Mouse (Mus musculus) heart, postnatal 14 days (tissue): ENCODE measurements around the gene Myoz1. TPM values are rescaled to one million over a fixed set of nuclear protein-coding genes. Genes with fewer than 3 reads are reported as not detected.
A peak's percentile ranks its signal among the peaks of the same experiment; 100 is the strongest.

Experiments used
- DNase-seq, 2 experiments: peaks; one replicate each; pipeline ENCODE4 v3.0.0; 2021 to 2022
- intact Hi-C: fragments of 180-260 bp; cut with DNase I; formaldehyde crosslinking; loops from one replicate; pipeline ENCODE4 v1.15.1; 2025
- total RNA-seq, 2 experiments: library from RNA; stranded (reverse); gene quantifications; 2 replicates each; pipeline ENCODE4 v1.2.3; 2021

Gene Myoz1
- total RNA-seq, 2 experiments from 2014 or later, result 0.88 to 1.7 TPM

- DNase-seq, result peak in 1 of 2 experiments; percentile 56
- intact Hi-C loops, result no loop called here
Observed at GRCm38 (mm10) chr14:20673735-20674063, 17.4 kb upstream of the Myoz1 start.

GRCm38 (mm10) chr14:20672990-20673389 lies 16.6 kb upstream of the Myoz1 start:
- DNase-seq, result peak in 1 of 2 experiments; percentile 60
- intact Hi-C loops, result no loop called here

- DNase-seq, result peak; percentile 55 to 70
- intact Hi-C loops, result no loop called here
Observed at GRCm38 (mm10) chr14:20668154-20668810, 11.9 kb upstream of the Myoz1 start, which contains the start of gene Synpo2l. TSS of gene Synpo2l (minus strand) at chr14:20668354.

GRCm38 (mm10) chr14:20667469-20667868 lies 11.1 kb upstream of the Myoz1 start:
- no peak for DNase-seq
- intact Hi-C loops, result no loop called here

DNA sequence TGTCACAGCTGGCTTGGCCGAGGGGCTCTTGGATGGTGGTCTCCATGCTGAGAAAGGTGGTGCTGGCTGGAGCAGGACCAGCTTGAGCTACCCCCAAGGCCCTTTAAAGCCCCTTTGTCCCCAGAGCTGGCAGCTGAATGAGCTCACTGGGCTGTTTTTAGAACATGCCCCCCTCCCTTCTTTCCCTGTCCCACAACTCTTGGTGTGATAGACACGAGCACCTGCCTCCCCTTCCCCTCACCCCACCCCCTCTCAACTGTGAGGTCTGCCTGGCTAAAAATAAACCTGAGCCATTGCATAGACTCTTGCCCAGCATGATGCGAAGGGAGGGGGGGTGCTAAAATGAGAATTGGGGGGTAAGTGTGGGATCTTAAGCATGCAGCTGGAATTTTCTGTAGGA lies 8.1 kb upstream of the Myoz1 start:
- intact Hi-C loops, result no loop called here
- DNase-seq, result peak in 1 of 2 experiments; percentile 45

- intact Hi-C loops, result no loop called here
Observed at GRCm38 (mm10) chr14:20663601-20664000, 7.3 kb upstream of the Myoz1 start.

DNA sequence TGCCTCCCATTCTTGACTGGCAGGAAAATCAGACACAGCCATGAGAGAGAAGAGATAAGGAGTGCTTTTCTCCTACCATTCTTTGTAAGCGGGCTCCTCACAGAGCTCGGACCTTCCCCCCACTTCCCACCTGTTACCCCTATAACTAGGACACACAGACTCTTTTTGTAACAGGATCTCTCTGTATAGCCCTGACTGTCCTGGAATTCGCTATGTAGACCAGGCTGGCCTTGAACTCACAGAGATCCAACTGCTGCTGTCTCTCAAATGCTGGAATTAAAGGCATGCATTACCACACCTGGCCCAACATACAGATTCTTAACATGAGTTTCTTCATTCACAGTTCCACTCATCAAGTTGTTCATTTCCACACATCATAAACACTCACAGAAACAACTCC lies 6.4 kb upstream of the Myoz1 start:
- DNase-seq, result no peak
- intact Hi-C loops, result no loop called here

More at GRCm38 (mm10) chr14:20663601-20664000, 7.3 kb upstream of the Myoz1 start:
- DNase-seq, result no peak

DNA sequence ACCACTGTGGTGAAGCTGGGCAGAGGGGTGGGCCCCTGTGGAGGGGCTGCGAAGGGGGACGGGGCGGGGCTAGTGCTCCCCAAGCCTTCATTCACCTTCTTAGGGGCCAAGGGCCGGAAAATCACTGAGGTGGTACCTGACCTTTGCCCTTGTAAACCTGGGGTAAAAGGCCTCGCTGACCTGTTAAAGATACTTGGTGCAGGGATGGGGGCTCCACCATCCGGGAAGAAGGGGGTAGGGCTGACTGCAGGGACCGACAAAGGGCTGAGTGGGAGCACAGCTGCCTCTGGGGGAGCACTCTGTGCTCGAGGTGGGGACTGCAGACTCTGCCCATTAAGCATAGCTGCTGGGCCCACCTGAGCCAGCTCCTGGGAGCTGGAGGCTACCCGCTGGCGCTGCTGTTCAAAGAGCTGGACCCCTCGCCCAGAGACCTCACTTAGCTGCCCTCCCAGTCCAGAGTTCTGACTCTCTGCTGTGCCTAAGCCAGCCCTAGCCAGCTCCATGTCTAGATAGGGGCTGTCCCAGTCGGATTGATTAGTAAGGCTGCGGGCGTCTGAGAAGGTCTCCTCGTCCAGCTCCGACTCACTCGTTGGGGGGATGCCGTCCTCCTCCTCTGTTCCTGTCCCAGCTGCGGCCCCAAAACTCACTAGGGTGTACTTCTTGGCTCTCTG lies 5.5 kb upstream of the Myoz1 start:
- DNase-seq, result peak in 1 of 2 experiments; percentile 42
- intact Hi-C loops, result loop anchor here (1.0 to 2.0 kb wide), 2 partner anchors 21 to 85 kb away; partner anchors contain the start of gene Usp54

- intact Hi-C loops, result loop anchor here (1.0 to 2.0 kb wide), 2 partner anchors 20 to 85 kb away; partner anchors contain the start of gene Usp54
- DNase-seq, result peak; percentile 90 to 96
Observed at GRCm38 (mm10) chr14:20660827-20661660, 4.7 kb upstream of the Myoz1 start.

- intact Hi-C loops, result loop anchor here (2.0 kb wide), 1 partner anchor 19 kb away; the partner anchor contains the start of gene Usp54
- no peak for DNase-seq
Observed at GRCm38 (mm10) chr14:20659687-20660086, 3.3 kb upstream of the Myoz1 start.

DNA sequence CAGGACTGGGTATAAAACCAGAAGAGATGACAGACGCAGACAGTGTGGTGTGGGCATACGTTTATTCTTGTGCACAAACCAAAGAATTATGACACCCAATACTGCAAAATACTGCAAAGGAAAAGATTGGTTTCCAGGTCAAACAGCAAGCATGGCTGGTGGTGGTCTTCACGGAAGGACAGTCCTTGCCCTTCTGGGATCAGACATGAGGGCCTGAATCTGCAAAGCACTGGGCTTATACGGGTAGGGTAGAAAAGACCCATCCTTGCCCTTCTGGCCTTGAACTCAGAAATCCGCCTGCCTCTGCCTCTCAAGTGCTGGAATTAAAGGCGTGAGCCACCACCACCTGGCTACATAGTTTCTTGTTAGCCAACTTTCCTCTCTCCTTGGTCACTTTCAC lies 2.6 kb upstream of the Myoz1 start:
- intact Hi-C loops, result no loop called here
- DNase-seq, result no peak

DNA sequence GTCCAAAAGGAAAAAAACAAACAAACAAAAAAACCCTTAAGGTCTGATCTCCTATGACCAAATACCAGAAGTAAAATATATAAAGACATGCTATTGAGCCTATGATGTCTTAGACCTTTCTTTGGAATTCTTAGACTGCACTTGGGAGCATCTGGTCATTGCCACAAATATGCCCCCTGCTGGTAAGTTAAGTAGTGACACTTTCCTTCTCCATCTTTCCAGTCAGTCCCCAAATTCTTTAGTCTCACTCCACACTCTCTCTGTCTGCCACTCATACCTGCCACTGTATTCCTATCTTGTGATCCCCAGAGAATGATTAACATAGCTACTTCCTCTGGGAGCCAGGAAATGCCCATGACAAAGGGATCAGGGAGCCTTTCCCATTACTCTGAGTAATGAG lies 2.0 kb upstream of the Myoz1 start:
- DNase-seq, result peak in 1 of 2 experiments; percentile 68
- intact Hi-C loops, result no loop called here

DNA sequence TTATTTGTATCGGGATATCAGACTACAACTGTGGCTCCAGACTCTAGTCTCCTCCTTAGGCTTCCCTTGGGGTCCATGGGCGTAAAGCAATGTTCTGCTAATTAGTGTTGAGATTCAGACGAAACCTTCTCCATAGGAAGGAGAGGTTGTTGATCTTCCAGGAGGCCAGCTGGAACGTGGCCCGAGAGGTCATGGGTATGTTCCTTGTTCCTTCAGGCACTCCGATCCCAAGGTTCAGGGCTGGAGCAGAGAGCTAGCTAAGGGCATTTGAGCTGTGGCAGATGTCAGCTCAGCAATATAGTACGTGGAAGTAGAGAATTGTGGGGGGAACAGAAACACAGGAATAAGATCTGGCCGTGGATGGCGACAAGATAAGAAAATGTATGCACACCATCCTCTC lies 609 bp downstream of the Myoz1 start:
- no peak for DNase-seq
- intact Hi-C loops, result no loop called here

DNA sequence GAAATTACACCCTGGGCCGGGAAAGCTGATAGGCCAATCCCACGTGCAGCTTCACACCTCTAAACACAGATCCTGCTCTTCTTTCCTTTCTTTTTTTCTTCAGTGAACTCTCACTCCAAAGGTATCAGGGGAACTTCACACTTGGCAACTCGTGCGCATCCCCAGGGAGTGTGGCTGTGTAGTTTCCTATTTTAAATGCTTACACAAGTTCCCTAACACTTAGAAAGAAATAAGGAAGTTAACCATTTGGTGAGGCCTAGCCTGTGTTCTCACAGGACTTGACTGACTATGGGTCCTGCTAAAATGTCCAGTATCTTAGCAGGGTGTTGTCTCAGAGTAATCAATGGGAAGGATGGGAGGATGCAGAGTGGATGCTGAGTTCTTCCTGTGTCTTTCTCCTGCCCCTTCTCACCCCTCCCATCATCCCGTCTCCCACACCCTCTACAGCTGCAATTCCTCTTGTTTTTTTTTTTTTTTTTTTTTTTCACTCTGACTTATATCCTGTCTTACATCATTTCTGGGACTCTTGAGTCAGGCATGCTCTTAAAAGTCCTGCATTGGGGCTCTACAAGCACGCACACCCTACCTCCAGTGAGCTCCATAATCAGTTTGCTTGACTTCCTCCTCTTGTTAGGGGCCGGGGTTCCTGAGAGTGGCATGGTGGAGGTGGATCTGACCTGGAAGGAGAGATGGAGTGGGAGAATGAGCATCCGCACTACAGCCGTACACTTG lies 1.5 kb downstream of the Myoz1 start:
- intact Hi-C loops, result no loop called here

DNA sequence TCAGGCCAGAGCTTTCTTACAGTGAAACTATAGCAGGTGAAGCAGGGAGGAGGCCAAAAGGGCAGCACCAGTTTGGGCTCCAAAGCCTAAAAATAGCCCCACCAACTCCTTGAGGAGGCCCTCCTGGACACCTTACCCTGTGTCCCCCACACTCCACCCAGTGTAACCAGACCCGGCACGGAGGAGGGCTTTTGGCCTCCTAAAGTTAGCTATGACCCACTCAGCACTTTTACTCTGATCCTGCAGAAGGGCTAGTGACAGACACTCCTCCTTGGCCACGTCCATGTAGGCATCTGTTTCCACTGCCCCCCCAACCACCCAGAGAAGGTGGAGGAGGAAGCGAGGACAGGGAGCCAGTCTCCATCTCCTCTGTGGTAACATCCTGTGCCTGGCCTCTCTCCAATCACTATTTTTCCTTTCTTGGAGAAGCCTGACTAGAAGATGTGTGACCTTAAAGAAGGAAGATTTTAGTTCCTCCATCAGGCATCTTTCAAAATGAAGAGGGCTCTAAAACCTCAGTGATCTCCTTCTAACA lies 4.6 kb downstream of the Myoz1 start:
- intact Hi-C loops, result no loop called here

More for the DNA sequence above, 1.5 kb downstream of the Myoz1 start:
- DNase-seq, result no peak

GRCm38 (mm10) chr14:20651000-20651399 lies 5.3 kb downstream of the Myoz1 start:
- intact Hi-C loops, result no loop called here
- peak; percentile 52 to 61 for DNase-seq

More for the DNA sequence above, 4.6 kb downstream of the Myoz1 start:
- no peak for DNase-seq

DNA sequence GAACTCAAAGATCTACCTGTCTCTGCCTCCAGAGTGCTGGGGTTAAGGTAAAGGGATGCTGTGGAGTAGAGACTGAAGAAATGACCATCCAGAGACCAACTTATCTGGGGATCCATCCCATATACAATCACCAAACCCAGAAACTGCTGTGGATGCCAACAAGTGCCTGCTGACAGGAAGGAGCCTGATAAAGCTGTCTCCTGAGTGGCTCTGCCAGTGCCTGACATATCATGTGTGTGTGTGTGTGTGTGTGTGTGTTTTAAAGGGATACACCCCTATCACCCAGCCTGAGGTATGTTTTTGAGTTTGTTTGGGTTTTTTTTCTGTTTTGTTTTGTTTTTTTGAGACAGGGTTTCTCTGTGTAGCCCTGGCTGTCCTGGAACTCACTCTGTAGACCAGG lies 10.0 kb downstream of the Myoz1 start:
- no peak for DNase-seq
- intact Hi-C loops, result loop anchor here (10.0 kb wide), 1 partner anchor 252 kb away; the partner anchor contains the start of gene Mrps16

DNA sequence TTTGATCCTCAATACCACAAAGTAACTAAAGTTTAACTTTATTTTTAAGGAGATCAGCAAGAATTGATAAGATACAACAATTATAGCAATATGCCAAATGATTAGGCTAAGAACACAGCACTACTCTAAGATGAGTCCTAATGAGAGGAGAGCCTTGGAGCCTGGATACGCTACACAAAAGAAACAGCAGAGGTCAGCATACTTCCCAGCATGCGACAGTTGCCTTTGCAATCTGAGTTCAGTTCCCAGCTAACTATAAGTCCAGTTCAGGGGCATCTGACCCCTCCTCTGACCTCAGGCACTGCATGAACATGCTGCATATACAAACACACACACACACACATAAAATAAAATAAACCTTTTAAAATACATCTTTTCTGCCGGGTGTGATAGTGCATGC lies 10.8 kb downstream of the Myoz1 start:
- no peak for DNase-seq
- intact Hi-C loops, result loop anchor here (10.0 kb wide), 1 partner anchor 251 kb away; the partner anchor contains the start of gene Mrps16

DNA sequence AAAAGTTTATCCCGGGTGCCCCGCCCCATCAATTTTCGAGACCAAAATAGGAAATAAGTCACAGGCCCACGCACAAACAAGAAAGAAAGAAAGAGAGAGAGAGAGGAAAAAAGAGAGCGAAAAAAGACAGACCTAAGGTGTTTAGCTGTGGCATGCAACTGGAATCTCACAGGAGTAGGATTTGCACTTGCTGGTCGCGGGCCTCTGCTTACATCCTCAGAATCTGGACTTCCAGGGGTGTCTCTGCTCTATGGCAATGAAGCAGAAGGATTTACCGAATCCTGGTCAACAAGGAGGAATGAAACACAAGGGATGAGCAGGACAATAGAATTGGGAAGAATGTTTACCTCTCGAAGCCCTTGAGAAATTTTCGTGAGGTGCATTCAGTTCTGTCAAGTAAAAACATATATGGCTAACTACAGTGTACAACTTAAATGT lies 14.9 kb downstream of the Myoz1 start:
- intact Hi-C loops, result loop anchor here (2.0 to 10.0 kb wide), 3 partner anchors 19 to 247 kb away; partner anchors contain the start of gene Mrps16
- DNase-seq, result peak in 1 of 2 experiments; percentile 25
